Mouse (Mus musculus) liver, embryonic 11.5 days (tissue): ENCODE measurements around the gene Gpr108. TPM values are rescaled to one million over a fixed set of nuclear protein-coding genes. Genes with fewer than 3 reads are reported as not detected.

Source experiments
- ATAC-seq: fragments of 200-750 bp; cut with Nextera tagmentation; replicated peaks from 2 replicates; pipeline ENCODE4 v1.8.0; 2017; ENCODE audit warnings: moderate number of reproducible peaks, mild to moderate bottlenecking, moderate TSS enrichment, moderate library complexity; ENCODE audit not compliant: low FRiP score
- DNase-seq: peaks from one replicate; pipeline ENCODE4 v3.0.0-alpha.2; 2017; ENCODE audit warnings: low spot score
- H3K27ac ChIP-seq: fragments of 300-500 bp; sonication (generic); 2 replicates; pipeline ENCODE4 v1.5.1; 2014; ENCODE audit warnings: mild to moderate bottlenecking, low read depth, low read length, control low read depth
- H3K27me3 ChIP-seq: fragments of 300-500 bp; sonication (generic); replicated peaks from 2 replicates; pipeline ENCODE4 v1.6.1; 2014; ENCODE audit warnings: low read length, mixed read lengths; ENCODE audit not compliant: control insufficient read depth, insufficient read depth
- H3K36me3 ChIP-seq: fragments of 300-500 bp; sonication (generic); 2 replicates; pipeline ENCODE4 v1.6.1; 2014; ENCODE audit warnings: mild to moderate bottlenecking, low read length, moderate library complexity, mixed read lengths; ENCODE audit not compliant: control insufficient read depth, insufficient read depth
- H3K4me1 ChIP-seq: fragments of 300-500 bp; sonication (generic); replicated peaks from 2 replicates; pipeline ENCODE4 v1.6.1; 2014; ENCODE audit warnings: low read length, mixed read lengths; ENCODE audit not compliant: control insufficient read depth, insufficient read depth
- H3K4me2 ChIP-seq: fragments of 300-500 bp; sonication (generic); 2 replicates; pipeline ENCODE4 v1.6.1; 2014; ENCODE audit warnings: mild to moderate bottlenecking, control low read depth, moderate library complexity
- H3K4me3 ChIP-seq: fragments of 300-500 bp; sonication (generic); 2 replicates; pipeline ENCODE4 v1.5.1; 2014; ENCODE audit warnings: low read depth, low read length, control low read depth
- H3K9ac ChIP-seq: fragments of 300-500 bp; sonication (generic); 2 replicates; pipeline ENCODE4 v1.6.1; 2014; ENCODE audit warnings: low read depth, low read length, control low read depth
- H3K9me3 ChIP-seq: fragments of 300-500 bp; sonication (generic); 2 replicates; pipeline ENCODE4 v1.6.1; 2016; ENCODE audit warnings: low read length, inconsistent platforms, mixed read lengths; ENCODE audit not compliant: control insufficient read depth
- WGBS: fragments of 180-500 bp; shearing (Covaris S2); extraction: QIAGEN DNeasy Blood & Tissue Kit; methylation state at CpG from one replicate; pipeline ENCODE4 v1.1.7; 2014; 5-methylcytosine and 5-hydroxymethylcytosine counted together
- polyA plus RNA-seq: library from polyadenylated mRNA; unstranded; fragments of >200 nt; fragmentation: Nextera tagmentation; extraction: Ambion mirVana; gene quantifications from 2 replicates; pipeline ENCODE4 v1.2.1, GENCODE M21; 2014

Gpr108 gene
- polyA plus RNA-seq, 1 experiment from 2014 or later, result 30.7 TPM

- no peaks in the 10 kb centered on the region for H3K9me3 ChIP-seq
- H3K9ac ChIP-seq, result no peak overlapping the region
- H3K4me2 ChIP-seq, result no peak overlapping the region
- H3K4me3 ChIP-seq, result no peak overlapping the region
- H3K36me3 ChIP-seq, result peaks cover 15% of the 10 kb centered on the region
- DNase-seq, result no peak
- no peak for ATAC-seq
- H3K27me3 ChIP-seq, result no peaks in the 10 kb centered on the region
- WGBS, result 73% methylated on average over 6 of the region's 6 CpGs
- no peak overlapping the region for H3K27ac ChIP-seq
- H3K4me1 ChIP-seq, result peaks cover 14% of the 10 kb centered on the region; the same call in 1 of the 2 replicates
Measured at GRCm38 (mm10) chr17:57253306-57253705, 5.1 kb upstream of the Gpr108 start.

GRCm38 (mm10) chr17:57251431-57251830 is 3.2 kb upstream of the Gpr108 start:
- H3K4me3 ChIP-seq, result peak overlapping the region; percentile 69
- peaks cover 17% of the 10 kb centered on the region for H3K4me1 ChIP-seq
- DNase-seq (no peak), ATAC-seq (no peak)
- H3K36me3 ChIP-seq, result peaks cover 13% of the 10 kb centered on the region
- H3K4me2 ChIP-seq, result peak overlapping the region; percentile 97
- H3K27me3 ChIP-seq, result no peaks in the 10 kb centered on the region
- 92% methylated on average over 3 of the region's 3 CpGs for WGBS
- H3K27ac ChIP-seq, result no peak overlapping the region
- no peak overlapping the region for H3K9ac ChIP-seq
- H3K9me3 ChIP-seq, result no peaks in the 10 kb centered on the region

- H3K9me3 ChIP-seq, result no peaks in the 10 kb centered on the region
- H3K36me3 ChIP-seq, result peaks cover 13% of the 10 kb centered on the region
- peaks cover 18% of the 10 kb centered on the region for H3K4me1 ChIP-seq
- no peaks in the 10 kb centered on the region for H3K27me3 ChIP-seq
- ATAC-seq (no peak), DNase-seq (peak; percentile 54)
- H3K4me2 ChIP-seq, result peak overlapping the region; percentile 97
- peak overlapping the region; percentile 67 for H3K9ac ChIP-seq
- WGBS, result 7% methylated on average over 33 of the region's 33 CpGs
- no peak overlapping the region for H3K27ac ChIP-seq
- peak overlapping the region; percentile 69 for H3K4me3 ChIP-seq
Measured at GRCm38 (mm10) chr17:57250461-57251160, 2.4 kb upstream of the Gpr108 start.

GRCm38 (mm10) chr17:57249186-57250181 is 1.2 kb upstream of the Gpr108 start, which contains the start of gene Trip10:
Gene Trip10 (plus strand): TSS chr17:57249455.
- Histone ChIP-seq H3K27me3 (no peaks in the 10 kb centered on the region), H3K9me3 (no peaks in the 10 kb centered on the region), H3K4me3 (peak within 1 kb of the TSS; percentile 69), H3K36me3 (peaks cover 9% of the 10 kb centered on the region), H3K4me2 (peak within 1 kb of the TSS; percentile 97), H3K27ac (peak within 1 kb of the TSS; percentile 79), H3K9ac (peak within 1 kb of the TSS; percentile 67), H3K4me1 (peaks cover 18% of the 10 kb centered on the region)
- under 1% methylated on average over 51 of the region's 52 CpGs for WGBS
- ATAC-seq (peak; percentile 66), DNase-seq (peak; percentile 98)

GRCm38 (mm10) chr17:57248771-57249170 is 525 bp upstream of the Gpr108 start:
- H3K27ac ChIP-seq, result peak overlapping the region; percentile 79
- no peak for ATAC-seq
- H3K36me3 ChIP-seq, result peaks cover 5% of the 10 kb centered on the region; the same call in 1 of the 2 replicates
- H3K4me2 ChIP-seq, result peak overlapping the region; percentile 97
- DNase-seq, result no peak
- no peaks in the 10 kb centered on the region for H3K9me3 ChIP-seq
- H3K4me1 ChIP-seq, result peaks cover 18% of the 10 kb centered on the region
- peak overlapping the region; percentile 69 for H3K4me3 ChIP-seq
- no peaks in the 10 kb centered on the region for H3K27me3 ChIP-seq
- H3K9ac ChIP-seq, result peak overlapping the region; percentile 60
- WGBS, result 10% methylated on average over 13 of the region's 13 CpGs

GRCm38 (mm10) chr17:57247393-57248200 is 649 bp downstream of the Gpr108 start:
- ATAC-seq (peak; percentile 86), DNase-seq (peak; percentile 89)
- Histone ChIP-seq H3K4me2 (peak overlapping the region; percentile 97), H3K9me3 (no peaks in the 10 kb centered on the region), H3K9ac (peak overlapping the region; percentile 70), H3K4me3 (peak overlapping the region; percentile 69), H3K27me3 (no peaks in the 10 kb centered on the region), H3K36me3 (peaks cover 7% of the 10 kb centered on the region), H3K4me1 (peaks cover 18% of the 10 kb centered on the region), H3K27ac (peak overlapping the region; percentile 79)
- under 1% methylated on average over 46 of the region's 46 CpGs for WGBS

- H3K9me3 ChIP-seq, result no peaks in the 10 kb centered on the region
- H3K27ac ChIP-seq, result peak overlapping the region; percentile 75
- H3K4me2 ChIP-seq, result peak overlapping the region; percentile 91
- peaks cover 18% of the 10 kb centered on the region for H3K4me1 ChIP-seq
- H3K9ac ChIP-seq, result peak overlapping the region; percentile 70
- peaks cover 10% of the 10 kb centered on the region for H3K36me3 ChIP-seq
- 3% methylated on average over 18 of the region's 18 CpGs for WGBS
- ATAC-seq, result no peak
- H3K4me3 ChIP-seq, result peak overlapping the region; percentile 69
- H3K27me3 ChIP-seq, result no peaks in the 10 kb centered on the region
- DNase-seq, result no peak
Measured at GRCm38 (mm10) chr17:57246663-57247392, 1.4 kb downstream of the Gpr108 start.
